Mouse (Mus musculus): ENCODE measurements around the gene Gm49403.

- TF ChIP-seq POLR2A (IDR thresholded peaks at IDR 0.05; ENCODE audit: borderline replicate concordance, extremely low read depth, low read depth, low read length): no peak
- TF ChIP-seq CTCF (IDR thresholded peaks at IDR 0.05; ENCODE audit: insufficient read depth, low read length): no peak
Observed at GRCm38 (mm10) chr19:8911810-8912209, 28.1 kb downstream of the Gm49403 start.

All from lung, adult 2 months (tissue).